Mouse (Mus musculus): ENCODE data around the gene Xpnpep3.
A peak's percentile ranks its signal among the peaks of the same experiment; 100 is the strongest.

Gene Xpnpep3

GRCm38 (mm10) chr15:81482966-81483365 is 83.0 kb downstream of the Xpnpep3 start:
- no peak for DNase-seq

GRCm38 (mm10) chr15:81483691-81484090 is 83.8 kb downstream of the Xpnpep3 start:
- DNase-seq: no peak

GRCm38 (mm10) chr15:81485483-81485882 is 85.5 kb downstream of the Xpnpep3 start:
- DNase-seq: peak; percentile 58

- no peak for DNase-seq
Measured at GRCm38 (mm10) chr15:81503466-81503865, 103.5 kb downstream of the Xpnpep3 start.

- DNase-seq: no peak
Measured at GRCm38 (mm10) chr15:81503995-81504394, 104.1 kb downstream of the Xpnpep3 start.

All from lung, postnatal 36 days (tissue).